Mouse (Mus musculus) forebrain, embryonic 14.5 days (tissue): ENCODE measurements around the gene Gm15217. TPM values are rescaled to one million over a fixed set of nuclear protein-coding genes. Genes with fewer than 3 reads are reported as not detected.
A peak's percentile ranks its signal among the peaks of the same experiment; 100 is the strongest.

Experiments used
- ATAC-seq: fragments of 200-750 bp; cut with Nextera tagmentation; 2 replicates; pipeline ENCODE4 v1.8.0; 2017; ENCODE audit warnings: mild to moderate bottlenecking, moderate library complexity
- DNase-seq: peaks from one replicate; pipeline ENCODE4 v3.0.0-alpha.2; 2015; ENCODE audit warnings: low spot score
- H3K27ac ChIP-seq: fragments of 300-500 bp; sonication (generic); 2 replicates; pipeline ENCODE4 v1.5.1; 2014; ENCODE audit warnings: low read depth, mild to moderate bottlenecking, control low read depth, low read length, moderate library complexity
- H3K27me3 ChIP-seq: fragments of 300-500 bp; sonication (generic); replicated peaks from 2 replicates; pipeline ENCODE4 v1.6.1; 2014; ENCODE audit warnings: low read length, control low read depth, mixed read lengths; ENCODE audit not compliant: control insufficient read depth, insufficient read depth
- H3K36me3 ChIP-seq: fragments of 300-500 bp; sonication (generic); 2 replicates; pipeline ENCODE4 v1.6.1; 2014; ENCODE audit warnings: low read length, control low read depth; ENCODE audit not compliant: control insufficient read depth, insufficient read depth
- H3K4me1 ChIP-seq: fragments of 300-500 bp; sonication (generic); 2 replicates; pipeline ENCODE4 v1.6.1; 2014; ENCODE audit warnings: antibody characterized with exemption, low read length, control low read depth; ENCODE audit not compliant: control insufficient read depth, insufficient read depth
- H3K4me2 ChIP-seq: fragments of 300-500 bp; sonication (generic); 2 replicates; pipeline ENCODE4 v1.6.1; 2014; ENCODE audit warnings: mild to moderate bottlenecking, control low read depth, low read length
- H3K4me3 ChIP-seq: fragments of 300-500 bp; sonication (generic); 2 replicates; pipeline ENCODE4 v1.5.1; 2014; ENCODE audit warnings: low read depth, low read length, control low read depth
- H3K9ac ChIP-seq: fragments of 300-500 bp; sonication (generic); 2 replicates; pipeline ENCODE4 v1.6.1; 2014; ENCODE audit warnings: mild to moderate bottlenecking, low read length, control low read depth, moderate library complexity
- H3K9me3 ChIP-seq: fragments of 300-500 bp; sonication (generic); replicated peaks from 2 replicates; pipeline ENCODE4 v1.6.1; 2016; ENCODE audit warnings: low read length, control low read depth, mixed read lengths; ENCODE audit not compliant: control insufficient read depth
- WGBS: fragments of 180-500 bp; shearing (Covaris S2); extraction: QIAGEN DNeasy Blood & Tissue Kit; methylation state at CpG from one replicate; pipeline ENCODE4 v1.1.7; 2014; 5-methylcytosine and 5-hydroxymethylcytosine counted together
- polyA plus RNA-seq: library from polyadenylated mRNA; unstranded; fragments of >200 nt; fragmentation: Nextera tagmentation; extraction: Ambion mirVana; gene quantifications from 2 replicates; pipeline ENCODE4 v1.2.1, GENCODE M21; 2014

Gene Gm15217
- polyA plus RNA-seq, 1 experiment from 2014 or later = not detected

DNA sequence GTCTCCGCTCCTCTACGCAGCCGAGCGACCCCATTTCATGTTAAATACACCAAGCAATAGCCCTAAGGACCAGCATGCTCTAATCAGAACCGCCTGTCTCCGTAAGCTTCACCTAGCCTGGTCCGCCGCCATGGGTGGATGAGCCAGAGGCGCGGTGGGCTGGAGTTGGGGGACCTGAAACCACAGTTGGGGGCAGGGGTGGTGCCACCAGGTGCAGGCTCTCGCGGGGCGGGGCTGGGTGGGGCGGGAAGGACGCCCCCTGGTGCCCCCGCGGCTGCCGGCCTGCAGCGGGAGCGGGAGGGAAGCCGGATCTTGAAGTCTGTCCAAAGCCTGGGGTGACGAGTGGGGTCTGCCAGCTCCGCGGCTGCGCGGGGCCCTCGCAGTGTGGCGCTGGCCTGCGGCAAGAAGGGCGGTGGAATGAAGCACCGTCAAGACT lies 1.1 kb downstream of the Gm15217 start:
- Histone ChIP-seq H3K4me1 (peaks cover 5% of the 10 kb centered on the region), H3K36me3 (no peaks in the 10 kb centered on the region), H3K4me3 (peak overlapping the region; percentile 23), H3K9me3 (no peaks in the 10 kb centered on the region), H3K4me2 (peak overlapping the region; percentile 49), H3K27ac (no peak overlapping the region), H3K27me3 (peaks cover 53% of the 10 kb centered on the region), H3K9ac (0 out of 2 replicates have a peak overlapping the region, but pooled peaks have one; percentile 17)
- peak; percentile 32 for DNase-seq
- WGBS = 6% methylated on average over 31 of the region's 31 CpGs
- peak; percentile 44 for ATAC-seq

DNA sequence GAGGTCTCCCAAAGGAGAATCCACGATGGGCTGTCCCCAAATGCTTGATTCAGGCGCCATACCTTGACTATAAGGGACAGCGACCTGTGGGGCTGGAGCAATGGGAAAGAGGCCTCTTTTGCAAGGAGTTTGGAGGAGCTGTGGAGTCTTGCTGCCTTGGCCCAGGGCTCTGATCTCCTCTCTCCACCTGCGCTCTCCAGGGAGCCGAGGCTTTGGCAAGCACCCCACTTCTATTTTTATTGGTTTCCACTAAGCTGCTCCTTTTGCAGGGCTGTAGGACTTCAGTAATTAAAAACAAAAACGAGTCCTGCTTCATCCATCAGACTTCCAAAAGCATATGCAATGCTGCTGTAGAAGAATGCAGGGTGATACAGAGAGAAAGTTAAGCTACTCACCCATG lies 2.2 kb downstream of the Gm15217 start:
- no peak for DNase-seq
- H3K27me3 ChIP-seq = peaks cover 63% of the 10 kb centered on the region
- no peak overlapping the region for H3K9ac ChIP-seq
- ATAC-seq = no peak
- H3K4me3 ChIP-seq = no peak overlapping the region
- H3K4me2 ChIP-seq = no peak overlapping the region
- no peaks in the 10 kb centered on the region for H3K9me3 ChIP-seq
- no peak overlapping the region for H3K27ac ChIP-seq
- peaks cover 8% of the 10 kb centered on the region for H3K4me1 ChIP-seq
- no peaks in the 10 kb centered on the region for H3K36me3 ChIP-seq
- 29% methylated on average over 6 of the region's 6 CpGs for WGBS

DNA sequence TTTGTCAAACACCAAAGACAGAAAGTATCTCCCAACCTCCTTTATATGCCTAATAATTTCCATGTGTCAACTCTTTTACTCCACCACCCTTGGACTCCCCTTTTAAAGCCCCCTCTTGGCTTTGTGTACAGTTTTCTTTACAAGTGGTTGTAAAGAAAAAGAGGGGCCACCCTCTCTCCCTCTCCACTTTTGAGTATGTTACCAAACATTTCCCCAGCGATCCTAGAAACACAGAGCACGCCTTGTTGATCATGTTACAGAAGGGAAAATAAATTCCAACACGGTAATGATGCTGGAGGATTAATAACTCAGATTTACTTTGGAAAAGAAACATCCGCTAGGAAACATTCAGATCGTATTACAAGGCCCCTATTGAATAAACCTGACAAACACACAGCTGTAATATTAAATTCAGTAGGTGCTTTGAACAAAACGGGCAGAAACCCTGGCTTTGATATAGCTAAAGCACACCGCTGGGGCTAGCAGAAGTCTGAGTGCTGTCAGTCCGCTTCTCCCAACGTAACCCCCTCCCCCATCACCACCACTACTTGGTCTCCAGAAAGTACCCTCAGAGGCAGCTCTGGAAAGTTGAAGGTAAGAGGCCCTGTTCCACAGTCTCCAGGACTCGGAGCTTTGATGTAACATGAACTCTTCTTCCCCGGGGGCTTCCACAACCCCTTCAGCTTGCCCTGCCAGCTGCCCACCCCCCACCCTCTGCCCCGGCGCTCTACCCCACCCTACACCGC lies 5.9 kb downstream of the Gm15217 start:
- DNase-seq = no peak
- Histone ChIP-seq H3K36me3 (no peaks in the 10 kb centered on the region), H3K4me2 (peak overlapping the region; percentile 80), H3K4me3 (peak overlapping the region; percentile 42), H3K9me3 (no peaks in the 10 kb centered on the region), H3K9ac (0 out of 2 replicates have a peak overlapping the region, but pooled peaks have one; percentile 37), H3K4me1 (peaks cover 17% of the 10 kb centered on the region), H3K27me3 (peaks cover 85% of the 10 kb centered on the region), H3K27ac (no peak overlapping the region)
- 9% methylated on average over 14 of the region's 14 CpGs for WGBS
- no peak for ATAC-seq

DNA sequence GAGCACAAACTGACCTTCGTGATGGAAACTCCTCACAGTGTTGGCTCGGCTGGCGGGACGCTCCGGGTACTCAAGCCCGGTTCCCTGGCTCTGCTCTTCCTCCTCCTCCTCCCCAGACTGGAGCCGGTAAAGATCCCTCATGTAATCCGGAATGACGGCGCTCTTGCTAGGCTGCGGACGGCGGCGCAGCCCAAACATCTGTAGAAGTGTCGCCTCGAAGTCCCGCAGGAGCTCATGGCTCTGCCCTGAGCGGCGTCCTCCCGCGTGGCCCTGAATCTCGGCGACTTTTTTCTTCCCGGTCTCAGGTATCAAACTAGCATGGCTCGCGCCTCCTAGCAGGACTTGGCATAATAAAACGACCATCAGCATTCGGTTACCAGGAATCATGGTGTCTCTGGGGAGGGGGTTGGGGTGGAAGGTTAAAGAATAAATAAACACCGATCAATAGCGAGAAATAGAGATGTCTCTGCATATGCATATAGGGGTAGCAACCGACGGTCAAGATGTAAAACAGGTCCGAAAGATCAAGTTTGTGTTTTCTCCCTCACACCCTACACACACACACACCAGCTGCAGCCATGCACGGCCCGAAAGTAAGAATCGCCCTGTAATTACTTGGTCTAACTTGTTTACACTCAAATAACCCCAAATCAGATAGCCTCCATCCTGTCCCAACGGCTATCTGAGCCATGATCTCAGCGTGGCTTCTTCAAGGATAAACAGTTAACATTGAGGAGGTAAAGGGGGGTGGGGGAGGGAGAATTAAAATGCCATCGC lies 6.7 kb downstream of the Gm15217 start:
- Histone ChIP-seq H3K4me3 (peak overlapping the region; percentile 42), H3K4me2 (peak overlapping the region; percentile 80), H3K4me1 (peaks cover 12% of the 10 kb centered on the region), H3K9me3 (no peaks in the 10 kb centered on the region), H3K27ac (no peak overlapping the region), H3K36me3 (no peaks in the 10 kb centered on the region), H3K27me3 (peaks cover 86% of the 10 kb centered on the region), H3K9ac (peak overlapping the region; percentile 37; the same call in 1 of the 2 replicates)
- under 1% methylated on average over 39 of the region's 39 CpGs for WGBS
- ATAC-seq (no peak), DNase-seq (no peak)

DNA sequence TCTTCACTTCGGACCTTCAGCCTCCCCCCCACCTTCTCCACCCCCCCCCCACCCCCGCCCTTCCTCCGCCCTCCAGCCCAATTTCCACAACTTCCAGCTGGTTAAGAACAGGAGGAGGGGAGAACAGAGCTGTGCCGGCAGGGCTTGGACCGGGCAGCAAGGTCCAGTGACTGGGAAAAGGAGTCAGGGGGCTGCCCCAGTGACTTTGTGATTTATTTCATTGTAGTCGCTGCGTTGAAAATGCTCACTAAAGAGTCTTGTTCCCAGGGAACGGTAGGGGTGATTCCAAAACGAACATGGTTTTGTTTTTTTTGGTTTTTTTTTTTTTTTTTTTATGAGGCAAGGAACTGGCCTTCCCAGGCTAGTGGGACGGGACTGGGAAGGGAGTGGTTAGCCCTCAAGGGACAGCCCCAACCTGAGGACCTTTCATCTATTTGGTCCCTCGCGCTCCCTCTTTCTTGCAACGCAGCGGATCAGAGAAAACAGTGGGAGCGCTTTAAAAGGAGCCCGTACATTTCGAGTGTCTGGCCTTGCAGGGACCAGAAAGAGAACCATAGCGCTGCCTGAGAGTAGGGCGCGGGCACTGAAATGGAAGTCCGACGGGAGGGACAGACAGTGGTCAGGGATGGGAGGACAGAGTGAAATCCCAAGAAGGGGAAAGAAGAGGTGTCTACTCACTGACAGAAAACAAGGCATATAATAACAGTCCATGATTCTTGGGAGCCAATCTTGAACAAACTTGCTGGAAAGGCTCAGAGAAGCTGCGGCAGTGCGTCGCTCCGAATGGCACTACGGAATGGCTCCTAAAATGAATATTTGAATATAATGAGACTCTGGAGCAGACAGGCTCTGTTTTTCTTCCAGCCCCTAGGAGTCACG lies 7.5 kb downstream of the Gm15217 start:
- no peaks in the 10 kb centered on the region for H3K36me3 ChIP-seq
- peaks cover 87% of the 10 kb centered on the region for H3K27me3 ChIP-seq
- peaks cover 12% of the 10 kb centered on the region for H3K4me1 ChIP-seq
- H3K9ac ChIP-seq = no peak overlapping the region; the same call in 1 of the 2 replicates
- H3K4me2 ChIP-seq = peak overlapping the region; percentile 80
- WGBS = under 1% methylated on average over 28 of the region's 28 CpGs
- ATAC-seq (no peak; the same call in 1 of the 2 replicates), DNase-seq (no peak)
- H3K27ac ChIP-seq = no peak overlapping the region
- H3K9me3 ChIP-seq = no peaks in the 10 kb centered on the region
- peak overlapping the region; percentile 42 for H3K4me3 ChIP-seq

DNA sequence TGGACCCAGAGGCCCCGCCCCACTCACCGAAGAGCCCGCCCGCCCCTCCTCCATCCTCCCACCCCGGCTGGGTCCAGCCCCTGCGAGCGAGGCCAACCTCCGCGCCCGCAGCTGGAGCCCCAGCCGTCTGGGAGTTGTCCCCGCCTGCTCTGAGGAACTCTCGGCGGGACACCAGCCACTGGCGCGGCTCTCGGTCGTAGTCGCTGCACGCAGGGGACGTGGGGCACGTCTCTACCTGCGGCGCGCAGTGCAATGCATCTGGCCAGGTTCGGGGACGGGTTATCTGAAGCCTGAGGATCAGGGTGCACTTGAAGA lies 8.1 kb downstream of the Gm15217 start:
- Histone ChIP-seq H3K4me3 (peak overlapping the region; percentile 42), H3K9me3 (no peaks in the 10 kb centered on the region), H3K9ac (peak overlapping the region; percentile 49), H3K4me1 (peaks cover 12% of the 10 kb centered on the region), H3K27me3 (peaks cover 87% of the 10 kb centered on the region), H3K4me2 (peak overlapping the region; percentile 80), H3K27ac (no peak overlapping the region), H3K36me3 (no peaks in the 10 kb centered on the region)
- DNase-seq = peak; percentile 78
- peak; percentile 88 for ATAC-seq
- WGBS = under 1% methylated on average over 27 of the region's 27 CpGs

DNA sequence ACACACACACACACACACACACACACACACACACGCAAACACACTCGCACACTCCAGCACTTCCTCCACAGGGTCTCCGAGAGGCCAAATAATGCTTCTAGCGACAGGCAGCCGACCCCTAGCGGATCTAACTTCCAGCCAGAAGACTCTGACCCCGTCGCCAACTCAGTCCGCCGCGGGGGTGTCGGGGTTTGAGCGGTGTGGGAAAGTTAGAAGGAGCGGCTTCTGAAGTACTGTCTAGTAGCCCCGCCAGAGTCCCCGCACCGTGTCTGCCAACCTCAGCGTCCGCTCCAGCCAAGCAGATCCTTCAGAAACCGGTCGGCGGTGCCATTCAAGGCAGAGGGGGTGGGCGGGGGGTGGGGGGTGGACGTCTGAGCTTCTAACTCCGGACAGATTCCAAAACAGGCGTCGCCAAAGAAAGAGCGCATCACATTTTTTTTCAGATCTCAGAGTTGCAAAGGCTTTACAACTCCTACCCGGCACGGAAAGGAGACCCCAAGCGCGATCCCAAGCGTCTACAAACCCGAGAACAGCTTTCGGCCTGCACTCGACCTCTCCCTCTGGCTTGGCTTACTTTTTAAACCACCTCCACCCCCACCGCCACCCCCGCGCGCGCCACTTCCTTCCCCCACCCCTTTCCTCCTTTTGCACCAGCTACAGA lies 8.7 kb downstream of the Gm15217 start:
- no peak overlapping the region for H3K27ac ChIP-seq
- no peaks in the 10 kb centered on the region for H3K9me3 ChIP-seq
- WGBS = under 1% methylated on average over 41 of the region's 41 CpGs
- H3K9ac ChIP-seq = peak overlapping the region; percentile 49
- H3K4me1 ChIP-seq = peaks cover 12% of the 10 kb centered on the region
- H3K27me3 ChIP-seq = peaks cover 81% of the 10 kb centered on the region
- no peak; the same call in 1 of the 2 replicates for ATAC-seq
- peak; percentile 40 for DNase-seq
- H3K4me2 ChIP-seq = peak overlapping the region; percentile 80
- H3K4me3 ChIP-seq = peak overlapping the region; percentile 42
- H3K36me3 ChIP-seq = no peaks in the 10 kb centered on the region

DNA sequence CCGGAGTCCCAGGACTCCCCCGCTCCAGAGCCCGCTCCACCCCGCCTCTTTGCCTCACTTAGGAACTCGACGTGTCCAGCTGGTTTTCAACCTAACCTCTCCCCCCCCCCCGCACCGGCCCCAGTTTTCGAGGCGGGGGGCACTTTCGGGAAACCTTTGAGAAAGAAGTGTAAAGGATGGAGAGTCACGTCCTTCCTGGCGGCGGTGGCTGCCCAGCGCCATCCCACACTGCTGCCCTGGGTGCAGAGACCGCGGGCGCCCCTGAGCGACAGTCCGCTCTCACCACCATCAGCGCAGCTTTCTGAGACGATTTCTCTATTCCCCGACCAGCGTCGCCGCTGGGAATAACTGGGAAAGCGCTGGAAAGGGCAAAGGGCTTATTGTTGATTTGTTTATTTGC lies 9.4 kb downstream of the Gm15217 start:
- Histone ChIP-seq H3K4me1 (peaks cover 12% of the 10 kb centered on the region), H3K27ac (no peak overlapping the region), H3K9me3 (no peaks in the 10 kb centered on the region), H3K36me3 (no peaks in the 10 kb centered on the region), H3K4me3 (peak overlapping the region; percentile 42), H3K9ac (no peak overlapping the region), H3K27me3 (peaks cover 78% of the 10 kb centered on the region), H3K4me2 (peak overlapping the region; percentile 80)
- WGBS = under 1% methylated on average over 27 of the region's 27 CpGs
- DNase-seq = no peak
- no peak for ATAC-seq
